Mouse (Mus musculus) forebrain, embryonic 13.5 days (tissue): Measurements from ENCODE around the gene Myadml2. TPM values are rescaled to one million over a fixed set of nuclear protein-coding genes. Genes with fewer than 3 reads are reported as not detected.
A peak's percentile ranks its signal among the peaks of the same experiment; 100 is the strongest.

Experiments used
- ATAC-seq: fragments of 200-750 bp; cut with Nextera tagmentation; 2 replicates; pipeline ENCODE4 v1.8.0; 2017
- H3K27ac ChIP-seq: fragments of 300-500 bp; sonication (generic); 2 replicates; pipeline ENCODE4 v1.5.1; 2015; ENCODE audit warnings: inconsistent platforms, mild to moderate bottlenecking, moderate library complexity
- H3K27me3 ChIP-seq: fragments of 300-500 bp; sonication (generic); 2 replicates; pipeline ENCODE4 v1.6.1; 2015; ENCODE audit warnings: mild to moderate bottlenecking, inconsistent platforms
- H3K36me3 ChIP-seq: fragments of 300-500 bp; sonication (generic); 2 replicates; pipeline ENCODE4 v1.6.1; 2015; ENCODE audit warnings: mild to moderate bottlenecking, inconsistent platforms; ENCODE audit not compliant: poor library complexity, severe bottlenecking
- H3K4me1 ChIP-seq: fragments of 300-500 bp; sonication (generic); 2 replicates; pipeline ENCODE4 v1.6.1; 2015; ENCODE audit warnings: inconsistent platforms
- H3K4me2 ChIP-seq: fragments of 300-500 bp; sonication (generic); 2 replicates; pipeline ENCODE4 v1.6.1; 2015; ENCODE audit warnings: inconsistent platforms, mild to moderate bottlenecking, moderate library complexity
- H3K4me3 ChIP-seq: fragments of 300-500 bp; sonication (generic); 2 replicates; pipeline ENCODE4 v1.5.1; 2015; ENCODE audit warnings: mild to moderate bottlenecking, inconsistent platforms
- H3K9ac ChIP-seq: fragments of 300-500 bp; sonication (generic); 2 replicates; pipeline ENCODE4 v1.6.1; 2015; ENCODE audit warnings: mild to moderate bottlenecking, inconsistent platforms
- H3K9me3 ChIP-seq: fragments of 300-500 bp; sonication (generic); replicated peaks from 2 replicates; pipeline ENCODE4 v1.6.1; 2016; ENCODE audit warnings: inconsistent platforms
- WGBS: fragments of 180-500 bp; shearing (Covaris S2); methylation state at CpG from one replicate; pipeline ENCODE4 v1.1.7; 2015; 5-methylcytosine and 5-hydroxymethylcytosine counted together
- polyA plus RNA-seq: library from polyadenylated mRNA; unstranded; fragments of >200 nt; fragmentation: Nextera tagmentation; extraction: Ambion mirVana; gene quantifications from 2 replicates; pipeline ENCODE4 v1.2.1, GENCODE M21; 2015

The Myadml2 gene
- polyA plus RNA-seq, 1 experiment from 2014 or later, result 0.81 TPM

DNA sequence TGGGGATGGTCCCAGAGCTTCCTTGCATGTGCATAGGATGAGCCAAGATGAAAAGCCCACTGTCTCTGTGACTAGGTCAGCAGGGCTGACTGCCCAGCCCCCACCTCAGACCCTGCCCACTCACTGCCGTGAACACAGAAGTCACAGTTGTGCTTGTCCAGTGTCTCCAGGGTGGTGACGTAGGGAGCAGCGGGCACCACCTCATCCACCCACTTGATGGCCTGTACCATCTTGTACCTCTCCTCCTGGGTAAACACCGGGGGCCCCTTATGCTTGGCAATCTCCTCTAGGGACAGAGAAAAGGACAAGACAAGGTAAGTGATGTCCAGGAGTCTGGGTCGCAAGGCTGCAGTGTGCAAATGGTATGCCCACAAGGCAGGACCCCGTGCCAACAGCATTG, 32.8 kb downstream of the Myadml2 start:
- Histone ChIP-seq H3K9ac (no peak overlapping the region), H3K27me3 (no peaks in the 10 kb centered on the region), H3K4me3 (no peak overlapping the region), H3K36me3 (peaks cover 72% of the 10 kb centered on the region), H3K9me3 (no peaks in the 10 kb centered on the region), H3K4me1 (peaks cover 18% of the 10 kb centered on the region), H3K27ac (no peak overlapping the region), H3K4me2 (no peak overlapping the region)
- WGBS, result 92% methylated on average over 6 of the region's 6 CpGs
- ATAC-seq, result no peak

DNA sequence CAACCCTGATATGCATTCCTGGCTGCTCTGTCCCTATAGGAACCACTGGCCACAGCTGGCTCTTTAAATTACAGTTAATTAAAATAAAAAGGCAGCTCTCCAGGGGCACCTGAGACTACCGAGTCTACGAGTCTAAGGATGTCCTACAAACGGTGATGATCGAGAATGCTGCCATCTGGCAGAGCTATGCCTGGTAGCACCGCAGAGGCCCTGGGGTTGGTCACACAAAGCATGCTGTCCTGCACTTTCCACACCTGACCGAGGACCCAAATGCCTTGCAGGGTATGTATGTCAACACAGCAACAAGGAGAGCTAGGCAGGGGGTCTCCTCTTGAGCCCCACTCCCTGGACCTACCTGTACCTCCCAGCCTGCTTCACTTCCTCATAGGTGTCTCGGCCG, 34.0 kb downstream of the Myadml2 start:
- peaks cover 22% of the 10 kb centered on the region for H3K4me1 ChIP-seq
- H3K4me3 ChIP-seq, result no peak overlapping the region
- no peak for ATAC-seq
- H3K27ac ChIP-seq, result no peak overlapping the region
- H3K9ac ChIP-seq, result no peak overlapping the region
- H3K36me3 ChIP-seq, result peaks cover 71% of the 10 kb centered on the region
- 0 out of 2 replicates have a peak, but pooled peaks cover 4% of the 10 kb centered on the region for H3K27me3 ChIP-seq
- WGBS, result 88% methylated on average over 8 of the region's 8 CpGs
- H3K9me3 ChIP-seq, result no peaks in the 10 kb centered on the region
- no peak overlapping the region for H3K4me2 ChIP-seq

DNA sequence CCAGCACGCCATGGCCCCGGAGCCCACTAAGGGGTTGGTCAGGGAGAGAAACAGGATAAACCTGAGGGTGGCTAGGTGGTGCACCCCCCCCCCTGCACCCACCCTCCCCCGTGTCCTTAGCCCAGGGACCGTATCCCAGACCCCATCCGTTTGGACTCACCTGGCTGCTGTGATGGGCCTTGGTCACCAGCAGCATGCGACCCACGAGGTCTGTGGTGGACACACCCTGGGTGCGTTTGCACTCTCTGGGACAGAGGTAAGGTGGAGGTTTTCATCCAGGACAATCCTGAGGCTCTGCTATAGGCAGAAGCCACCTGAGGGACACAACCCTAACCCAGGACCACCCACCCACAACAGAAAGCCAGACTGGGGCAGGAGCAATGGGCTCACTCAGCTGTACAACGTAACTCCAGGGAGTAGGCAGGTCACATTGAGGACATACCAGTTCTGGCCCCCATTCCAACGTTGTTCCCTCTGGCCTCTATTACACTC, 34.4 kb downstream of the Myadml2 start:
- Histone ChIP-seq H3K27ac (no peak overlapping the region), H3K27me3 (peaks cover 8% of the 10 kb centered on the region), H3K9me3 (no peaks in the 10 kb centered on the region), H3K4me1 (peaks cover 26% of the 10 kb centered on the region), H3K9ac (no peak overlapping the region), H3K4me2 (no peak overlapping the region), H3K4me3 (no peak overlapping the region), H3K36me3 (peaks cover 66% of the 10 kb centered on the region)
- 95% methylated on average over 10 of the region's 10 CpGs for WGBS
- ATAC-seq, result no peak

DNA sequence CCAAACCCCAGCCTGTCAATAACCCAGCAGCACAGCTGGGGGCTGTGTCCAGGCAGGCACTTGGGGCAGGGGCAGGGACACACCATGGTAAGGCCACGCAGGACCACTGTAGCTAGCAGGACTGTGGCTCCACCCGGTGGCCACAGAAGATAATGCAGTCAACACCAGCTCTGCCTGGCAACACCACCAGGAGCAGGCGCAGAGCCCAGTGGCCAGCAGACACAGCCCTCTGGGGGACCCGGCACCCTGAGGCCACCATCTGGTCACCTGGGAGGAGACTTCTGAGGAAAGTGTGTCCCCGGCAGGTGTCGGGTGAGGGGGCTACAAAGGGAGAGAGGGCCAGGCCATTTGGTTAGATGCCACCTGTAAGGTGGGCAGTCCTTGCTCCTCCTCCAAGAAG, 35.2 kb downstream of the Myadml2 start:
- no peak overlapping the region for H3K27ac ChIP-seq
- H3K36me3 ChIP-seq, result peaks cover 61% of the 10 kb centered on the region
- H3K9me3 ChIP-seq, result no peaks in the 10 kb centered on the region
- H3K4me2 ChIP-seq, result no peak overlapping the region
- WGBS, result 42% methylated on average over 6 of the region's 6 CpGs
- peaks cover 30% of the 10 kb centered on the region for H3K4me1 ChIP-seq
- ATAC-seq, result 0 out of 2 replicates have a peak, but pooled peaks have one; percentile 16
- no peak overlapping the region for H3K9ac ChIP-seq
- peaks cover 14% of the 10 kb centered on the region for H3K27me3 ChIP-seq
- H3K4me3 ChIP-seq, result no peak overlapping the region

DNA sequence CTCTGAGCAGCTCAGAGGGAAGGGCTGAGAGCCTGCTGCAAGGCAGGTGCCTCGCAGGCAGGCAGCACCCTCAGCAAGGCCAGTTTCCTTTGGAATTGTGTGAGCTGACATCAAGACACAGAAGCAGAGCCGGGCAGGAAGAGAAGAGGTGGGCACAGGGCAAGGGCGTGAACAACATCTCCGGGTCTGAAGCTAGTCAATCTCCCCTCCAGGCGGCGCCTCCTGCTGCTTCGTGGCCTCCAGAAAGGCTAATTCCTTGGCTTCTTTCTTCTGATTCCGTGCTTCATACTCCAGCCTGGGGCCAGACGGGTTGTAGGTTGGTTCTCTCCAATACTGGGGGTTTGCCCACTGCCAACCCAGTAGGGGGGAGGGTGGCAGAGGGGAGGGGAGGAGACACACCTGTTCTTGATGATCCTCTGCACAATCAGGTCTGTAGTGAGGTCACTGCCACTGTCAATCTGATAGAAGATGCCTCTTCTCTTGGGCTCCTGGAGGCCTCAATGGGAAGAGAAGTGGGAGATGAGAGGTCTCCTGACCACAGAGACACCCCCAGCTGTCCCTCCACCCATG, 37.4 kb downstream of the Myadml2 start:
- H3K36me3 ChIP-seq, result peaks cover 79% of the 10 kb centered on the region
- H3K27ac ChIP-seq, result no peak overlapping the region

DNA sequence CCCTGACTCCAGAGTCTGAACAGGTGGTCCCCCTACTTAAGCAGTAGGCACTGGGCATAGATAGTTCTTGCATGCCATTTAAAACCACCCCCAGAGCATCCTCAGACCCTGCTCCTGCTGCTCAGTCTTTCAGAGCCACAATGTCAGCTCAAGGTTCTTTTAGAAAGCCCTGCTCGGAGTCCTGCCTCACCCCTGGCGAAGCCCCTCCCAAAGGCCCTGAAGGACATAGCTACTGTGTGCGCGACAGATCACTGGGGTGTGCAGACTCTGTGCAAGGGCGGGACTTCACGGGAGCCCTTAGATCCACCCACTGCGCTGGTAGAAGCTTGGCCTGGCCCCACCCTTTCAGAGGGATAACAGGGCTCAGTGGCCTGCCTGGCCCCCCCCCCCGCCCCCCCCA, 38.7 kb downstream of the Myadml2 start:
- H3K36me3 ChIP-seq, result peaks cover 83% of the 10 kb centered on the region
- no peak overlapping the region for H3K9ac ChIP-seq
- H3K4me3 ChIP-seq, result no peak overlapping the region
- no peak overlapping the region for H3K27ac ChIP-seq
- WGBS, result 38% methylated on average over 8 of the region's 8 CpGs
- peaks cover 17% of the 10 kb centered on the region for H3K27me3 ChIP-seq
- ATAC-seq, result no peak
- no peaks in the 10 kb centered on the region for H3K9me3 ChIP-seq
- H3K4me2 ChIP-seq, result no peak overlapping the region
- peaks cover 12% of the 10 kb centered on the region for H3K4me1 ChIP-seq

More for the DNA sequence above, 37.4 kb downstream of the Myadml2 start:
- peaks cover 12% of the 10 kb centered on the region for H3K4me1 ChIP-seq
- ATAC-seq, result no peak
- H3K9me3 ChIP-seq, result no peaks in the 10 kb centered on the region
- no peak overlapping the region for H3K9ac ChIP-seq
- peaks cover 17% of the 10 kb centered on the region for H3K27me3 ChIP-seq
- H3K4me3 ChIP-seq, result no peak overlapping the region
- no peak overlapping the region for H3K4me2 ChIP-seq
- WGBS, result 73% methylated on average over 9 of the region's 9 CpGs

DNA sequence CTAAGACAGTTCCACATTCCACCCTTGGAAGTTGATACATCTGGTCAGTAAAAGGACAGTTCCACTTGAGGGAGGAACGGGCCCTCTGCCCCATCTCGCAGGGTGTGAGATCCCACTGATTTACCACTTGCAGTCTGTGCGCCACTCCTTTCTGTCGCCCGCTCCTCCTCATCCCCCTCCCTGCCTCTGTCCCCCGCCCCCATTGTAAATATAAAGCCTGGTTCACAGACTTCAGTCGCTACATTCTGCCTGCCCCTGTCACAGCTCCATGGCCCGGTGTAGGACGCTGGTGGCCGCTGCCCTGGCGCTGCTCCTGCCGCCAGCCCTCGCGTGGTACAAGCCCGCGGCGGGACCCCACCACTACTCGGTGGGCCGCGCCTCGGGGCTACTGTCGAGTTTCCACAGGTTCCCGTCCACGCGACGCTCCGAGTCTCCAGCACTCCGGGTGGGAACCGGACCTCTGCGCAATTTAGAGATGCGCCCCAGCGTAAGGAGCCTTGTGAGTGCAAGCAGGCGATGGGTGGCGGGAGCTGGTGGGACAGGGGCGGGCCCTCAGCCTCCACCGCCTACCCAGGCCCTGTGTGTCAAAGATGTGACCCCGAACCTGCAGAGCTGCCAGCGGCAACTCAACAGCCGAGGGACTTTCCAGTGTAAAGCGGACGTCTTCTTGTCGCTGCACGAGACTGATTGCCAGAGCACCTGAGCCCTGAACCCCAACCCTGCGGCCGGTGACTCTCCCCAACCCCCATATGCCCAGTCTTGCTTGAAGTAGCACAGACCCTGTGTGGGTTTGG, 39.5 kb downstream of the Myadml2 start, which contains the start of gene Npb:
Npb (plus strand) TSS at position 237 of the 794 bp plus-strand sequence.
- H3K9me3 ChIP-seq, result no peaks in the 10 kb centered on the region
- 0 out of 2 replicates have a peak, but pooled peaks have one; percentile 9 for ATAC-seq
- H3K9ac ChIP-seq, result peak within 1 kb of the TSS; percentile 55
- H3K4me1 ChIP-seq, result peaks cover 12% of the 10 kb centered on the region
- peak within 1 kb of the TSS; percentile 22 for H3K4me3 ChIP-seq
- H3K27ac ChIP-seq, result no peak within 1 kb of the TSS
- peaks cover 17% of the 10 kb centered on the region for H3K27me3 ChIP-seq
- H3K36me3 ChIP-seq, result peaks cover 82% of the 10 kb centered on the region
- H3K4me2 ChIP-seq, result peak within 1 kb of the TSS; percentile 49
- WGBS, result 6% methylated on average over 45 of the region's 45 CpGs

DNA sequence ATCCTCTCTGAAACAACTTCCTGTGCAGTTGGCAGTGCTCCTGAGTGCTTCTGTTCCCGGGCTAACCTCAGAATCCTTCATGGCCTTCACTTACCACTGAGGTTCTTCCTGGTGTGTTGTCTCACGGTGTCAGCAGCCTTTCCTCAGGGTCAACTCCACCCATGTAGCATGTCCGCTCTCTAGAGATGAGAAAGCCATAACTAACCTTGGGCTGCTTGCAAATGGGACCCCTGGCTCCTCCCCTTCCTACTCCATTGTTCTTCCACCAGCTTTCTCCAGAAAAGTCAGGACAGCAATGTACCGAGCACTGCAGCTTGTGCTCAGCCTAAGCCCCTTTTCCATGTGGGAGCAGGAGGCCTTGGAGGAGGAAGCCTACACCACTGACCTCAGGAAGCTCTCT, 41.2 kb downstream of the Myadml2 start:
- Histone ChIP-seq H3K36me3 (peaks cover 82% of the 10 kb centered on the region), H3K9ac (no peak overlapping the region), H3K27me3 (peaks cover 17% of the 10 kb centered on the region), H3K4me2 (no peak overlapping the region), H3K4me1 (peaks cover 12% of the 10 kb centered on the region), H3K4me3 (no peak overlapping the region), H3K27ac (no peak overlapping the region), H3K9me3 (no peaks in the 10 kb centered on the region)
- WGBS, result 83% methylated on average over 4 of the region's 4 CpGs
- no peak for ATAC-seq

DNA sequence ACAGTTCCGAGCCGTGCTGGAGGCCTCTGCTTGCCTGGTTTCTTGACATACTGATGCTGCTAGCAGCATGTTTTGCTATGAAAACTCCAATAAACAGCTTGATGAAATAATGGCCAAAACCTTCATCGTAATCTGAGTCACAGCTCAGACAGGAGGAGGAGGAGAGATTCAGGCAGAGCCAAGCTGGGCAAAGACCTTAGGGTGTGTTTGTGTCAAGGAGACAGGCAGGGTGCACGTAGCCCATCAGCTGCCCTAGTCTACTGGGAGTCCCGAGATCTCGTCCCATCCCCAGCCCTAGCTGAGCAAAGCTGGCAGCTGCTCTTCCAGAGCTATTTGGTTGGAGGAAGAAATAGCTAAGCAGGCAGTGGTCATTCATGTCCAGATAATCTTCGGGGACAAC, 42.3 kb downstream of the Myadml2 start:
- Histone ChIP-seq H3K4me1 (peaks cover 12% of the 10 kb centered on the region), H3K9ac (no peak overlapping the region), H3K27ac (no peak overlapping the region), H3K27me3 (peaks cover 17% of the 10 kb centered on the region), H3K4me2 (no peak overlapping the region), H3K36me3 (peaks cover 80% of the 10 kb centered on the region), H3K9me3 (no peaks in the 10 kb centered on the region), H3K4me3 (no peak overlapping the region)
- ATAC-seq, result no peak
- 87% methylated on average over 7 of the region's 7 CpGs for WGBS

DNA sequence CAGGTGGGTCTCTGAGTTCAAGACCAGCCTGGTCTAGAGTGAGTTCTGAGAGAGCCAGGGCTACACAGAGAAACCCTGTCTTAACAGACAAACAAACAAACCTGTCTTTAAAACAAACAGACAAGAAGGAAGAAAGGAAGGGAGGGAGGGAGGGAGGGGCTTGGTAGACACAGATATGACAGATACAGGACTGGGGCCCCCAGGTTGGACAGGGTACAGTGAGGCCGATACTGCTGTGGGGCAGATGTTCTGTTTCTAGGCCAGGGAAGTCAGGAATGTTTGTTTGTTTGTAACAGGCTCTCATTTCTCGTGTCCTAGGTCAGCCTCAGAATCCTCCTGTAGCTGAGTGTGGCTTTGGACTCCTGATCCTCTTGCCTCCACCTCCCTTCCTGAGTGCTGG, 44.4 kb downstream of the Myadml2 start:
- Histone ChIP-seq H3K4me1 (peaks cover 18% of the 10 kb centered on the region), H3K36me3 (peaks cover 67% of the 10 kb centered on the region), H3K4me3 (no peak overlapping the region), H3K4me2 (no peak overlapping the region), H3K27me3 (peaks cover 9% of the 10 kb centered on the region), H3K9ac (no peak overlapping the region), H3K9me3 (no peaks in the 10 kb centered on the region), H3K27ac (no peak overlapping the region)
- no peak for ATAC-seq
- WGBS, result 87% methylated on average over 2 of the region's 2 CpGs

DNA sequence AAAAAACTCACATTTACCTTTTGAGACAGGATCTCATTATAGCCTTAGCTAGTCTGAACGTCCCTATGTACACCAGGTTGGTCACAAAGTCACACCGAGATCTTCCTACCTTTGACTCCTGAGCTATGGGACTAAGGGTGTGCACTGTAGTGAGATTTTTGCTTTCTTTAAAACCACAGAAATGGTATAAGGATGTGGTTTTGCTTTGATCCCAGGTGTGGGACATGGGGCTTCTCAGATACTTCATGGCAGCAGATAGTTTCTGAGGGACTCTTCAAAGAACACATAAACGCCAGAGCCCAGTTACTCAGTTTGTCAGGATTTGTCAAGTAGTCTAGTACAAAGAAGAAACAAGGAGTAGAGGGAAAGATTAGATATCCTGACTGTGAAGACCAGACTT, 47.2 kb downstream of the Myadml2 start:
- Histone ChIP-seq H3K9me3 (no peaks in the 10 kb centered on the region), H3K4me2 (no peak overlapping the region), H3K4me3 (no peak overlapping the region), H3K4me1 (peaks cover 33% of the 10 kb centered on the region), H3K27ac (no peak overlapping the region), H3K27me3 (no peaks in the 10 kb centered on the region), H3K36me3 (peaks cover 63% of the 10 kb centered on the region), H3K9ac (no peak overlapping the region)
- no peak for ATAC-seq
- WGBS, result 95% methylated on average over 3 of the region's 3 CpGs

DNA sequence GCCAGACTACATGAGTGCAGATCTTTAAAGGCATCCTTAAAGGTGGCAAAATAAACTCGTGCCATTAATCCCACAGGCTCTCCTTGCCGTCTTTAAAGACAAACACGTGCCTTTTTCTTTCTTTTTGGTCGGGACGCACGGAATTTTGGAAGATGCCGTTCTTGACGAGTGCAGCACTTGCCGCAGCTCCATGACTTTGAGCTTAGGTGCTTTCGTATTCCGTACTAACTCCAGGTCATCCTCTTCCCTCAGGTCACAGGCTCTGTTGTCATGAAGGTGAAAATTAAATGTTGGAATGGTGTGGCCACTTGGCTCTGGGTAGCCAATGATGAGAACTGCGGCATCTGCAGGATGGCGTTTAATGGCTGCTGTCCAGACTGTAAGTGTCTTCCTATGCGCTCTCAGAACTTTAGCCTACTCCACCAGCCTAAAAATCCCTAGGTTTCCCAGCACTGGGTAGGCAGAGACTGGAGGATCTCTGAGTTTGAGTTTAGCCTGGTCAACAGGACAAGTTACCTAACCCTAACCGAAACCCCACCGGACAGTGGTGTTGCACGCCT, 48.9 kb downstream of the Myadml2 start:
- Histone ChIP-seq H3K27ac (peak overlapping the region; percentile 87; the same call in 1 of the 2 replicates), H3K4me1 (peaks cover 33% of the 10 kb centered on the region), H3K4me3 (peak overlapping the region; percentile 100), H3K9me3 (no peaks in the 10 kb centered on the region), H3K27me3 (no peaks in the 10 kb centered on the region), H3K9ac (peak overlapping the region; percentile 99), H3K4me2 (peak overlapping the region; percentile 97), H3K36me3 (peaks cover 61% of the 10 kb centered on the region)
- 49% methylated on average over 17 of the region's 17 CpGs for WGBS
- ATAC-seq, result no peak
